ENCODE assay signal across 7 mouse cellular contexts in the genomic region with DNA sequence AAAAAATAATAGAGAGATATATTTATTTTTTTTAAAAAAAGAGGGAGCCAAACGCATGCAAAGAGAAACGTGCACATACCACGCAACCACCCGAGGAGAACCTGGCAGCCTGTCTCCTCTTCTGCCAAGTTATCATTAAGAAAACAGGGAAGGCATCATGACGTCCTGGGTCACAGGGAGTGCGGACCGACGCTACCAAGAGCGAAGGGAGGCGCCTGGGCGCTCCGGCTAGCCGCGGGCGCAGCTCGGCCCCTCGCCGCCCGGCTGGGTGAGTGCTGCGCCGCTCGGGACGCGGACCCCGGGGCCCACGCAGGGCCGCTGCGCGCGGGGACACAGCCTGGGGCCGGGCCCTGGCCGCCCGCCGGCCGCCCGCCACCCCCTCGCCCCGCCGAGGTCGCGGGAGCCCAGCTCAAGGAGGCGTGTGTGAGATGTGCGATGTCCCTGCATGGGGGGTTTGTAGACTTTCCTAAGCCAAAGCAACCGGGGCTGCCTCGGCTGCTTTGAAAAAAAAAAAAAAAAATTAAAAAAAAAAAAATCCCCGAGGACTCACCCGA. TPM values are rescaled to one million over a fixed set of nuclear protein-coding genes. Genes with fewer than 3 reads are reported as not detected.
A peak's percentile ranks its signal among the peaks of the same experiment; 100 is the strongest.
DNase-seq lines count a peak whose midpoint lies in the region; ATAC-seq lines count a peak whose summit lies in the region.

No protein-coding gene starts in this region.

- peak; percentile 80 for ATAC-seq in heart, embryonic 15.5 days (replicated peaks; ENCODE audit: insufficient number of reproducible peaks, insufficient read depth, low FRiP score, low read depth)
- peak; percentile 88 for ATAC-seq in neural tube, embryonic 12.5 days (ENCODE audit: low FRiP score, low read depth)
- ATAC-seq in megakaryocyte-erythroid progenitor cell, adult 5-6 weeks (replicated peaks; ENCODE audit: low FRiP score, low TSS enrichment, poor library complexity, severe bottlenecking): no peak

- peaks cover 6% of the 10 kb centered on the region for H3K4me1 ChIP-seq in brown adipose tissue, adult 24 weeks (ENCODE audit: control insufficient read depth, insufficient read depth, insufficient read length, low read length)
- peaks cover 34% of the 10 kb centered on the region for H3K4me1 ChIP-seq in heart, embryonic 15.5 days (replicated peaks)
- H3K4me1 ChIP-seq in neural tube, embryonic 12.5 days: peaks cover 7% of the 10 kb centered on the region; the same call in 1 of the 2 replicates

- under 1% methylated on average over 41 of the region's 47 CpGs for WGBS in heart, embryonic 15.5 days
- WGBS in neural tube, embryonic 12.5 days: under 1% methylated on average over 47 of the region's 47 CpGs

- H3K9me3 ChIP-seq in heart, embryonic 15.5 days (replicated peaks): no peaks in the 10 kb centered on the region
- no peaks in the 10 kb centered on the region for H3K9me3 ChIP-seq in neural tube, embryonic 12.5 days

- peak; percentile 65 for DNase-seq in embryo, embryonic 9.5 days (ENCODE audit: extremely low spot score)
- DNase-seq in kidney, postnatal 10 days: peak; percentile 67
- DNase-seq in liver: peak; percentile 16

- peak overlapping the region; percentile 78 for H3K9ac ChIP-seq in heart, embryonic 15.5 days
- peak overlapping the region; percentile 86 for H3K9ac ChIP-seq in neural tube, embryonic 12.5 days

- no peak overlapping the region for H3K27ac ChIP-seq in brown adipose tissue, adult 24 weeks (replicated peaks; ENCODE audit: low read depth, low read length)
- peak overlapping the region; percentile 90 for H3K27ac ChIP-seq in heart, embryonic 15.5 days
- H3K27ac ChIP-seq in neural tube, embryonic 12.5 days: 0 out of 2 replicates have a peak overlapping the region, but pooled peaks have one; percentile 53

- peak overlapping the region; percentile 86 for H3K4me2 ChIP-seq in heart, embryonic 15.5 days
- peak overlapping the region; percentile 80 for H3K4me2 ChIP-seq in neural tube, embryonic 12.5 days (replicated peaks)

- H3K4me3 ChIP-seq in brown adipose tissue, adult 24 weeks (ENCODE audit: insufficient read depth, low read depth, low read length): peak overlapping the region; percentile 43
- peak overlapping the region; percentile 64 for H3K4me3 ChIP-seq in heart, embryonic 15.5 days
- H3K4me3 ChIP-seq in neural tube, embryonic 12.5 days: peak overlapping the region; percentile 68

- H3K36me3 ChIP-seq in heart, embryonic 15.5 days: no peaks in the 10 kb centered on the region
- no peaks in the 10 kb centered on the region for H3K36me3 ChIP-seq in neural tube, embryonic 12.5 days

- no peaks in the 10 kb centered on the region for H3K27me3 ChIP-seq in heart, embryonic 15.5 days
- no peaks in the 10 kb centered on the region for H3K27me3 ChIP-seq in neural tube, embryonic 12.5 days (replicated peaks)

RNA-seq across cellular contexts. Expression of a gene that starts 43.2 kb away (rescaled TPM):
- 12.5 and 12.7 TPM in 2 replicates for polyA plus RNA-seq in brown adipose tissue, adult 24 weeks (2012; ENCODE audit: insufficient read depth, insufficient read length, missing spikeins)
- 20.0 and 23.2 TPM in 2 replicates for polyA plus RNA-seq in heart, embryonic 15.5 days (2015; fragmentation: Nextera tagmentation; extraction: Ambion mirVana)
- polyA plus RNA-seq in neural tube, embryonic 12.5 days (2016; fragmentation: Nextera tagmentation; extraction: Ambion mirVana): 15.4 and 17.8 TPM in 2 replicates
- total RNA-seq in megakaryocyte-erythroid progenitor cell, adult 5-6 weeks (2014; fragmentation: Nextera tagmentation): not detected in 2 replicates
- total RNA-seq in megakaryocyte-erythroid progenitor cell, adult 5-6 weeks (2017): not detected in 2 replicates

Comparison
In these comparisons a context has a peak if more than half of its experiments do, and no peak if none do; other contexts are left out.
1. DNase-seq: peak in every context shown above with its lines; median percentile 67 in kidney, postnatal 10 days; 65 in embryo, embryonic 9.5 days; 16 in liver.